Mouse (Mus musculus) frontal cortex, adult (tissue): ENCODE measurements around the gene Vmn2r56.
"Not testable (repeated sequence)": the region's sequence is repeated elsewhere in the genome, so short reads cannot be mapped to it uniquely, and the experiment has no call there.

Experiments
- ATAC-seq: cut with Nextera tagmentation; 2 replicates; pipeline ENCODE4 v1.9.2; 2017; ENCODE audit warnings: mild to moderate bottlenecking, moderate library complexity, mixed read lengths; ENCODE audit not compliant: low TSS enrichment

The Vmn2r56 gene

DNA sequence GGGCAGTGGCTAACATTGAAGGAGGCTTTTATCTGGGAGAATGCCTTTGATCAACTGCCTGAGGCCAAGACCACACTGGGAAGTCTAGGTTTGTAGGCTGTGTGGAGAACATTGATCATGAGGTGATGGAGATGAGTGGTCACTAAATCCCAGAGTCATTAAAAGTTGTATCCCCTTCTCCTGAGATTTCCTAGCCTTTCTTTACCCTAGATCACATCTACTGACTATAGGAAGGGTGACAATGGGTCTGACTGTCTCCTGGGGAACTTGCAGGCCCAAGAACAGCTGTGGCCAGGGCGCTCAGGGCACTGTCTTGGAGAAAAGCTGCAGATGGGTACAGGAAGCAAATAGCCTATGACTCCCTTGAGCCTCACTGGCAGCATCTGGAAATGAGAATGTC is at the start of gene Vmn2r56:
Gene Vmn2r56 (minus strand): TSS at position 101 of the 400 bp plus-strand sequence.
- no peak for ATAC-seq

DNA sequence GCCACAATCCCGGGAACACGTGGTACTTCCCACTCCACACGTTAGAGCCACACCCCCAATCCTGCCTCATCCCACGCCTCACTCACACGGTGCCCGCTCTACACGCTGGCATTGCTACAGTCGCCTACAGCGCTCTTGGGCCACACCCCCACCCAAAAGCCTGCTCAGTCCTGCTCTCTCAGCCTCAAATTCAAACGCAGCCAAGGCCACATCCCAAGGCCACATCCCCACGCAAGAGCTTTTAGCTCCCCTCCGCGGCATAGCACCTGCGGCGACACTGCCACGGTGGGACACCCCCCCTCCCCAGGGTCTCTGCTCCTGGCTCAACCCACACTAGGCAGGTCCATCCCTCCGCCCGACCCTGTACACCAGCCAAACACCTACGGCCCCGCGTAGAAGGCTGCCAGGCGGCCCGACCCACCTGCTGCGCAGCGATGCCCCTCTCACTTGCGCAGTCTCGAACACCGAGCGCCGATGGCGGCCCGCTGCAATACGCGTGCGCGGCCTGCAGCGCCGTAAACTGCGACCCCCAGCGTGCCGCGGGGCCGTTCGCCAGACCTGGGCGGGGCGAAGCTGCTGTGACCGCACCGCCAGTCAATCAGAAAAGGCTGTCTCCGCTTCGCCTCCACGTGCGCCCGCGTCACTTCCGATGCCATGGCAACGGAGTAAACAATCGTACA is 45.5 kb upstream of the Vmn2r56 start:
- ATAC-seq = peak; percentile 92

DNA sequence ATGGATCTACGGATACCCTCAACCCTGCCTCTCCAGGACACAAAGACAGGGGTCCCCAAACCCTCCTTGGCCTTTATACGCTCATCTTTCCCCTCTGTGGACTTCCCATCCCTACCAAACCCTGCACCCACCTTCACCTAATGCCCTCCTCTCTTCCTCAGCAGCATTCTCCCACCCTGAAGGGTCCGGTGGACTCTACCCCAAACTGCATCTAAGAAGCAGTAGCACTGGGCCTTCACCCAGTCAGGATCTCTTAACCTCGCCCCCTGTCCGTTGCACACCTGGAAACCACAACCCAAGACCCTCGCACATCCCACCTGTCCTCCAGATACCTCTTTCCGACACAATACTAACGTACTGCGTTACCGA is 45.0 kb upstream of the Vmn2r56 start:
- no peak for ATAC-seq

DNA sequence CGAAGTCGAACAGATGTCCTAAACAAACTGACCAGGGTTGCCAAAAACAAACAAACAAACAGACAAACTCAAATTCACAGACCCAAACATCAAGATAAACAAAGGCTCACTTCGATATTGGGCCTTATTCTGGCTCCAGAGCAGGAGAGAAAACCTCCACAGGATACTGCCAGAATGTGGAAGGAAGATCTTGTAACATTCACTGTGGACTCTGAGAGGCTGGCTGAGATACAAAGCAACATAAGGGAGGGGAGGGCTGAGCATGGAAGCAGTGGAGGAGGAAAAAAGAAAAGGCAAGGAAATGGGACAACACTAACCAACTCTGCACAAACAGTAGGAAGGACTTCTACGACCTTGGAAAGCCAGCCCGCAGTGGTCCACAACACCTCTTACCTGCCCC is 44.3 kb upstream of the Vmn2r56 start:
- peak; percentile 70; the same call in 1 of the 2 replicates for ATAC-seq

DNA sequence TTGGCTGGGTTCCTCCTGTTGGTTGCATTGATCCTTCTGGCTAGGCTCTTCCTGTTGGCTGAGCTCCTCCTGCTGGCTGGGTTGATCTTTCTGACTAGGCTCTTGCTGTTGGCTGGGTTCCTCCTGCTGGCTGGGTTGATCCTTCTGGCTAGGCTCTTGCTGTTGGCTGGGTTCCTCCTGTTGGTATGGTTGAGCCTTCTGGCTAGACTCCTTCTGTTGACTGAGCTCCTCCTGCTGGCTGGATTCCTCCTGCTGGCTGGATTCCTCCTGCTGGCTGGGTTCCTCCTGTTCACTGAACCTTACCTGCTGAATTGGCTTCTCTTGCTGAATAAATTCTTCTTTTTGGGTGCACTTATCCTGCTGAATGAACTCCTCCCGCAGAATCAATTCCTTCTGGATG is 39.8 kb upstream of the Vmn2r56 start:
- peak; percentile 88 for ATAC-seq

DNA sequence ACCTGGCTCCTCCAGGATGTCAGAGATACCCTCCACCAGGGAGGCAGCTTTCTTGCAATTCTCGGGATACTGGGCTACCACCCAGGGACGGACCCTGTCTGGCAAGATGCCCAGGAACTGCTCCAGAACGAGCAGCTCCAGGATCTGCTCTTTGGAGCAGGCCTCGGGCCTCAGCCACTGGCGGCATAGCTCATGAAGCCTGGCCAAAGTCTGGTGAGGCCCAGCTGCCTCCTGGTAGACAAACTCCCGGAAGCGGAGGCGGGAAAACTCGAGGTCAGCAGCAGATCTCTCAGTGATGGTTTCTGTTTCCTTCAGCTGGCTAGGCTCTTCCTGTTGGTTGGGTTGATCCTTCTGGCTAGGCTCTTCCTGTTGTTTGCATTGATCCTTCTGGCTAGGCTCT is 39.3 kb upstream of the Vmn2r56 start:
- ATAC-seq = no peak

DNA sequence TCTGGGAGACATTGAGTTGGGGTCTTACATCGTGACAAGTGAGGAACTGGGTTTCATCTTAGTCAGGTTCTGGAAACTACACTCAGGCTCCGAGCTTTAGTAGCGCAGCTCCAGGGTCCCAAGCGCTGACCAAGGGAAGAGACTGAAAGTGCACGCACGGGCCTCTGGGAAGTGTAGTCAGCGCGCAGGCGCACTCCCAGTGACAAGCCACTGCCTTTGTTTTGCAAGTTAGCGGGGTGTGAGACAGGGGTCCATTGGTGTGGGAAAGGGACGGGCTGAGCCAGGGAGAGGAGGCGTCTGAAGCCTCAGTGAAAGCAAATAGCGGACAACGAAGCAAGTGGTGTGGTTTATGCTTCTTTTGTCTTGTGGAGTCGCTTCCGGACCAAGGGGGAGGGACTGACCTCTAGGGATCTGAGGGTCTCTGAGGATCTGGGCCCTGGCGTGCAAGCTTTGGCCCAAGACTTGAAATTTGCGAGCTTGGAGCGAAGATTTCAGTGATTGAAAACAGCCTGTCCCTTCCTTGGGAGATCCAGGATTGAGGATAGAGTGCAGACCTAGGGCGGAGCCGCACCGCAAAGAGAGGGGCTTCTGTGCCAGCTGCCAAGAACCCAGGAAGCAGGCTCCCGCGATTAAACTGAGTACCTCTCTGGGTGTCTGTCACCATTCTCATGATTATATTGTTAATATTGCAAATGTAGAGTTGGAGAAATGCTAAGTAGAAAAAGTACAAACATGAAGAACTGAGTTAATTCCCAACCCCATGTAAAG is 14.8 kb upstream of the Vmn2r56 start:
- no peak; the same call in 1 of the 2 replicates for ATAC-seq

DNA sequence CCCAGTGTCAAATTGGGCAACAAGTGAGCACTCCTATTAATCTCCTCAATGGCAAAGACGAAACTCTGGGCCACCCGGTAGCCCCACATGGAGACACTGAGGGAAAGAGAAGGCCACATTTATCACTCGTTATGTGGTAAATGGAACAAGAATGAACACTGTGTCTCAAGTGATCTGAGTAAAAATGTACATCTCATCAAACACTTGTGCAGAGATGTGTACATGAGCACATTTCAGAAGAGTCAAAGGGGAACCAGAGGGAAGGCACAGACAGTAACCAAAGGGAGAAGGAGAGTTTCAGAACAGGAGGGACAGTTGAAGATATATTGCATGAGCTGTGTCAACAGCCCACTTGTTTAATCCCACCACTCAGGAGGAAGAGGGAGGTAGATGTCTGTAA is 49.9 kb downstream of the Vmn2r56 start, which contains the start of gene Vmn2r55:
Gene Vmn2r55 (minus strand): TSS at position 101 of the 400 bp plus-strand sequence.
- not testable (repeated sequence) for ATAC-seq

DNA sequence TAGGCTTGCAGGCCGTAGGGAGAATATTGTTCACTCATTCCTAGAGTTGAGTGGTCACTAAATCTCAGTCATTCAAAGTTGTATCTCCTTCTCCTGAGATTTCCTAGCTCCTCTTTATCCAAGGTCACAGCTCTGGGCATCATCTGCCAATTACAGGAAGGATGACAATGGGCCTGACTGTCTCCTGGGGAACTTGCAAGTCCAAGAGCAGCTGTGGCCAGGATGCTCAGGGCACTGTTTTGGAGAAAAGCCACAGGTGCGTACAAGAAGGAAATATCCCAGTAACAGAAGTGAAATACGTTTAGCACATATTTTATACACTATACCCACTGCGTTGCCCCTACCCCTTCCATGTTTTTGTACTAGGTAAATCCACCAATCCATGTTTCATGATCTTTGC is 94.6 kb downstream of the Vmn2r56 start, which contains the start of gene Vmn2r54:
Gene Vmn2r54 (minus strand): TSS at position 101 of the 400 bp plus-strand sequence.
- ATAC-seq = not testable (repeated sequence)
